Mouse (Mus musculus) embryonic facial prominence, embryonic 12.5 days (tissue): Measurements from ENCODE around the gene Sez6l. TPM values are rescaled to one million over a fixed set of nuclear protein-coding genes. Genes with fewer than 3 reads are reported as not detected.

ENCODE experiments used
- ATAC-seq: fragments of 200-750 bp; cut with Nextera tagmentation; 2 replicates; pipeline ENCODE4 v1.8.0; 2017; ENCODE audit not compliant: insufficient number of reproducible peaks, insufficient read depth, low FRiP score, low TSS enrichment
- H3K27ac ChIP-seq: fragments of 300-500 bp; sonication (generic); 2 replicates; pipeline ENCODE4 v1.5.1; 2016; ENCODE audit warnings: mild to moderate bottlenecking
- H3K27me3 ChIP-seq: fragments of 300-500 bp; sonication (generic); 2 replicates; pipeline ENCODE4 v1.6.1; 2016; ENCODE audit warnings: mild to moderate bottlenecking, moderate library complexity
- H3K36me3 ChIP-seq: fragments of 300-500 bp; sonication (generic); 2 replicates; pipeline ENCODE4 v1.6.1; 2016; ENCODE audit warnings: mild to moderate bottlenecking
- H3K4me1 ChIP-seq: fragments of 300-500 bp; sonication (generic); 2 replicates; pipeline ENCODE4 v1.6.1; 2016
- H3K4me2 ChIP-seq: fragments of 300-500 bp; sonication (generic); replicated peaks from 2 replicates; pipeline ENCODE4 v1.6.1; 2016; ENCODE audit warnings: mild to moderate bottlenecking, moderate library complexity
- H3K4me3 ChIP-seq: fragments of 300-500 bp; sonication (generic); 2 replicates; pipeline ENCODE4 v1.5.1; 2016; ENCODE audit warnings: mild to moderate bottlenecking
- H3K9ac ChIP-seq: fragments of 300-500 bp; sonication (generic); 2 replicates; pipeline ENCODE4 v1.6.1; 2016; ENCODE audit warnings: mild to moderate bottlenecking, moderate library complexity
- H3K9me3 ChIP-seq: fragments of 300-500 bp; sonication (generic); 2 replicates; pipeline ENCODE4 v1.6.1; 2016; ENCODE audit warnings: mild to moderate bottlenecking, moderate library complexity
- WGBS: fragments of 180-500 bp; shearing (Covaris S2); methylation state at CpG from one replicate; pipeline ENCODE4 v1.1.7; 2016; 5-methylcytosine and 5-hydroxymethylcytosine counted together
- polyA plus RNA-seq: library from polyadenylated mRNA; unstranded; fragments of >200 nt; fragmentation: Nextera tagmentation; extraction: Ambion mirVana; gene quantifications from 2 replicates; pipeline ENCODE4 v1.2.1, GENCODE M21; 2016

Gene Sez6l
- polyA plus RNA-seq, 1 experiment from 2014 or later, result 0.77 TPM

- H3K27ac ChIP-seq, result no peak overlapping the region
- no peak for ATAC-seq
- H3K4me3 ChIP-seq, result no peak overlapping the region
- 58% methylated on average over 5 of the region's 5 CpGs for WGBS
- H3K9me3 ChIP-seq, result no peaks in the 10 kb centered on the region
- no peaks in the 10 kb centered on the region for H3K36me3 ChIP-seq
- H3K4me1 ChIP-seq, result peaks cover 10% of the 10 kb centered on the region
- H3K27me3 ChIP-seq, result peaks cover 9% of the 10 kb centered on the region
- no peak overlapping the region for H3K4me2 ChIP-seq
- H3K9ac ChIP-seq, result no peak overlapping the region
Observed at GRCm38 (mm10) chr5:112486415-112486814, 90.6 kb downstream of the Sez6l start.

- H3K9ac ChIP-seq, result no peak overlapping the region
- no peak overlapping the region for H3K4me3 ChIP-seq
- no peak for ATAC-seq
- H3K27ac ChIP-seq, result no peak overlapping the region
- H3K27me3 ChIP-seq, result peaks cover 9% of the 10 kb centered on the region
- H3K4me2 ChIP-seq, result no peak overlapping the region
- H3K36me3 ChIP-seq, result no peaks in the 10 kb centered on the region
- H3K9me3 ChIP-seq, result no peaks in the 10 kb centered on the region
- WGBS, result 25% methylated on average over 13 of the region's 13 CpGs
- peaks cover 10% of the 10 kb centered on the region for H3K4me1 ChIP-seq
Observed at GRCm38 (mm10) chr5:112484924-112485715, 91.9 kb downstream of the Sez6l start.

DNA sequence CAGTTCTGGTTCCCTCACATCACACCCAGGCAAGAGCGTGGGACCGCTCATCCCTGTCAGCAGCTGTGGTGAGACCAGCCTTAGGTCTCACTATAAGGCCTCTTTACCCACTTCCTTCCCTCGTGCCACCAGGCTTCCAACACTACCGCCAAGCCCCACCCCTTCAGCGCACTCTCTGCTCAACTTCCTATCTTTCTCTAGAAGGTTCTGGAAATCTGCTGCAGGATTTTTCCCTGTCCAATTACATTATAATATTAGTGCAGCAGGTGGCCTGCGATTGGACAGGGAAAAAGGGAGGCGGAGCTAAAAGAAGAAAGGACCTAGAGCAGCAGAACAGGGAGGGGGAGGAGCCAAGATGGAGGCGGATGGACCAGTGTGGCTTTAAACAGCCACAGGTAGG, 94.0 kb downstream of the Sez6l start:
- Histone ChIP-seq H3K4me3 (no peak overlapping the region), H3K4me2 (no peak overlapping the region), H3K36me3 (no peaks in the 10 kb centered on the region), H3K27me3 (peaks cover 9% of the 10 kb centered on the region), H3K4me1 (peaks cover 10% of the 10 kb centered on the region), H3K9me3 (no peaks in the 10 kb centered on the region), H3K27ac (no peak overlapping the region), H3K9ac (no peak overlapping the region)
- WGBS, result 88% methylated on average over 8 of the region's 8 CpGs
- no peak for ATAC-seq

DNA sequence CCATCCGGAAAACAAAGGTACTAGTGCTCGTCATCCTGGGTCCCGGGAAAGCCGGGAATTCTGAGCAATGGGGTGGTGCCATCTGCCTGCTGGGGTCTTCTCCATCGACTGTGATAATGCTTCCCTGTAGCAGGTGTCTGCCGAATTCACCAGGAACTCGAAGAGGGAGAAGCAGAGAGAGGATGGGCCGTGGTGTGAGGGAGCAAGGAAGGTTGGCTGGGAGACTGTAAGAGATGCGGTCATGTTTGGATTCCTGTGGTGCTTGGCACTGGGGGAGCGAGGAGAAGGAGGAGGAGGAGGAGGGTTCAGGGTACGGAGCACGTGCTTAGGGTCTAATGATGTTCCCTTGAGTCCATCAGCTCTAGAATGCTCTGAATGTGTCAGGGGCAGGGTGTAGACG, 94.4 kb downstream of the Sez6l start:
- Histone ChIP-seq H3K9me3 (no peaks in the 10 kb centered on the region), H3K4me2 (no peak overlapping the region), H3K4me3 (no peak overlapping the region), H3K36me3 (no peaks in the 10 kb centered on the region), H3K27ac (no peak overlapping the region), H3K4me1 (peaks cover 10% of the 10 kb centered on the region), H3K9ac (no peak overlapping the region), H3K27me3 (peaks cover 9% of the 10 kb centered on the region)
- no peak for ATAC-seq
- 57% methylated on average over 13 of the region's 13 CpGs for WGBS

GRCm38 (mm10) chr5:112481946-112482410, 95.0 kb downstream of the Sez6l start:
- no peaks in the 10 kb centered on the region for H3K9me3 ChIP-seq
- H3K4me3 ChIP-seq, result no peak overlapping the region

DNA sequence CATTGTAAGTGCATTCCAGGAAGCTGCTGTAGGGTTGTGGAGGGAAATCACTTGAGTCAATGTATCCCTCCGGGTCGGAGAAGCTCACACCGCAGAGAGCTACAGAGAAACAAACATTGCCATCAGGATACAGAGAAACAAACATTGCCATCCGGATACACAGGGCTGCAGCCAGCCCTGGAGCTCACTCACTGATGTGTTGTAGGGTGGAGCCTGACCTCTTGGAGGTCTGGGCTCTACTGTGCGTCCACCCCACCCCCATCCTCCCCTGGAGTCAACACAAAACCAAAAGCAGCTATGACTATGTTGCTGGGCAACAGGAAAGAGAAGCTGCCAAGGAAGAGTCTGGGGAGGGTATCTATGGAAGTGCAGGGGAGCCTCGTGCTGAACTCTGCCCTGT, 103.5 kb downstream of the Sez6l start:
- ATAC-seq, result no peak; the same call in 1 of the 2 replicates
- no peak overlapping the region for H3K4me3 ChIP-seq
- no peak overlapping the region for H3K27ac ChIP-seq
- no peaks in the 10 kb centered on the region for H3K4me1 ChIP-seq
- H3K9me3 ChIP-seq, result no peaks in the 10 kb centered on the region
- 44% methylated on average over 6 of the region's 6 CpGs for WGBS
- no peak overlapping the region for H3K4me2 ChIP-seq
- H3K27me3 ChIP-seq, result no peaks in the 10 kb centered on the region
- no peaks in the 10 kb centered on the region for H3K36me3 ChIP-seq
- no peak overlapping the region for H3K9ac ChIP-seq

More at GRCm38 (mm10) chr5:112481946-112482410, 95.0 kb downstream of the Sez6l start:
- Histone ChIP-seq H3K9ac (no peak overlapping the region), H3K36me3 (no peaks in the 10 kb centered on the region), H3K4me1 (peaks cover 10% of the 10 kb centered on the region), H3K27me3 (peaks cover 9% of the 10 kb centered on the region), H3K27ac (no peak overlapping the region), H3K4me2 (no peak overlapping the region)
- 14% methylated on average over 19 of the region's 19 CpGs for WGBS
- no peak for ATAC-seq

DNA sequence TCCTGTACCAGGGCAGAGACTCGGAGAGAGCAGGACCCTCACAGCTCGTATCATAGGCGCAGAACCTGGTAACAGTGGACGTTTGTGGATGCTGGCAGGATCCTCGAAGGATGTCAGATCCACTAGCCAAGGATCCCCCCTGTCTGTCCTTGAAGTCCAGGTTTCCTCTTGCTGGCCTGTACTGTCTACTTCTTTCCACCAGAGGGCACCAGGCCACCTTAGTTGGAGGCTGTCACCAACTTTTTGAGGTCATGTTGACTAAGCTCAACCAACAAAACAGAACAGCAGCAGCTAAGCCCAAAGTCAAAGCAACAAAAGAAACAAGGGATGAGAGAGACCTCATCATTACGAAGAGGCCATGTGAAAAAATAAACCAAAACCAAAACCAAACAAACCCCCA, 106.8 kb downstream of the Sez6l start:
- Histone ChIP-seq H3K27ac (no peak overlapping the region), H3K9ac (no peak overlapping the region), H3K9me3 (no peaks in the 10 kb centered on the region), H3K27me3 (no peaks in the 10 kb centered on the region; the same call in 1 of the 2 replicates), H3K4me1 (no peaks in the 10 kb centered on the region), H3K4me3 (no peak overlapping the region), H3K4me2 (no peak overlapping the region), H3K36me3 (no peaks in the 10 kb centered on the region)
- WGBS, result 65% methylated on average over 6 of the region's 6 CpGs
- no peak for ATAC-seq

- Histone ChIP-seq H3K4me1 (no peaks in the 10 kb centered on the region), H3K9ac (no peak overlapping the region), H3K27me3 (no peaks in the 10 kb centered on the region; the same call in 1 of the 2 replicates), H3K27ac (no peak overlapping the region), H3K4me2 (no peak overlapping the region), H3K4me3 (no peak overlapping the region), H3K9me3 (no peaks in the 10 kb centered on the region), H3K36me3 (no peaks in the 10 kb centered on the region)
- no peak for ATAC-seq
- 78% methylated on average over 4 of the region's 4 CpGs for WGBS
Observed at GRCm38 (mm10) chr5:112468986-112469581, 107.9 kb downstream of the Sez6l start.

DNA sequence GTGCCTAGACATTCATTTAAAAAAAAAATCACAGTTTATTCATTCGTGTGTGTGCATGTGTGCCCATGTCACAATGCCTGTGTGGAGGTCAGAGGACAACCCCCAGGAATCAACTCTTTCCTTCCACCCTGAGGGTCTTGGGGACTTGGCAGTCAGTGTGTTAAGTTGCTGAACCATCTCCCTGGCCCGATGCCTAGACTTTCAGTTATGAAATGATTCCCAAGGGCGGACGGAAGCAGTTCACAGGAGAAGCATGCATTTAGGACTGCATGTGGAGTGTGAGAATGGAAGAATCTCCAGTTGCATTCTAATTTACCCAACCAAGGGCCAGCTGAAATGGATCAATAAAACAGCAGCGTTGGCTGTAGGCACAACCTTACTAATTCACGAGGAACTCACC, 110.7 kb downstream of the Sez6l start:
- Histone ChIP-seq H3K27me3 (no peaks in the 10 kb centered on the region; the same call in 1 of the 2 replicates), H3K4me2 (no peak overlapping the region), H3K4me1 (no peaks in the 10 kb centered on the region), H3K36me3 (no peaks in the 10 kb centered on the region), H3K27ac (no peak overlapping the region), H3K4me3 (no peak overlapping the region), H3K9me3 (no peaks in the 10 kb centered on the region), H3K9ac (no peak overlapping the region)
- no peak for ATAC-seq
- WGBS, result 62% methylated on average over 6 of the region's 6 CpGs

- no peak for ATAC-seq
- no peak overlapping the region for H3K27ac ChIP-seq
- H3K9me3 ChIP-seq, result no peaks in the 10 kb centered on the region
- H3K4me2 ChIP-seq, result no peak overlapping the region
- 0 out of 2 replicates have a peak, but pooled peaks cover 4% of the 10 kb centered on the region for H3K27me3 ChIP-seq
- H3K9ac ChIP-seq, result no peak overlapping the region
- no peak overlapping the region for H3K4me3 ChIP-seq
- no peaks in the 10 kb centered on the region for H3K4me1 ChIP-seq
- H3K36me3 ChIP-seq, result no peaks in the 10 kb centered on the region
- 86% methylated on average over 3 of the region's 3 CpGs for WGBS
Observed at GRCm38 (mm10) chr5:112459903-112460302, 117.1 kb downstream of the Sez6l start.

GRCm38 (mm10) chr5:112454966-112455555, 121.9 kb downstream of the Sez6l start:
- Histone ChIP-seq H3K4me1 (no peaks in the 10 kb centered on the region), H3K4me2 (no peak overlapping the region), H3K9ac (no peak overlapping the region), H3K27ac (no peak overlapping the region), H3K27me3 (0 out of 2 replicates have a peak, but pooled peaks cover 9% of the 10 kb centered on the region), H3K4me3 (no peak overlapping the region), H3K36me3 (no peaks in the 10 kb centered on the region), H3K9me3 (no peaks in the 10 kb centered on the region)
- 69% methylated on average over 12 of the region's 12 CpGs for WGBS
- no peak for ATAC-seq

- WGBS, result 39% methylated on average over 9 of the region's 9 CpGs
- Histone ChIP-seq H3K27ac (no peak overlapping the region), H3K4me3 (no peak overlapping the region), H3K9me3 (no peaks in the 10 kb centered on the region), H3K4me2 (no peak overlapping the region), H3K27me3 (0 out of 2 replicates have a peak, but pooled peaks cover 9% of the 10 kb centered on the region), H3K9ac (no peak overlapping the region), H3K36me3 (no peaks in the 10 kb centered on the region), H3K4me1 (no peaks in the 10 kb centered on the region)
- no peak for ATAC-seq
Observed at GRCm38 (mm10) chr5:112453088-112453487, 123.9 kb downstream of the Sez6l start.
